Mouse (Mus musculus): ENCODE measurements around the gene Sympk.

The Sympk gene

GRCm38 (mm10) chr7:19007026-19007977, 16.9 kb upstream of the Sympk start:
- DNase-seq: no peak

GRCm38 (mm10) chr7:19010581-19010980, 13.6 kb upstream of the Sympk start:
- no peak for DNase-seq

- no peak for DNase-seq
Observed at GRCm38 (mm10) chr7:19012025-19012621, 12.1 kb upstream of the Sympk start.

GRCm38 (mm10) chr7:19012882-19013281, 11.3 kb upstream of the Sympk start:
- no peak for DNase-seq

GRCm38 (mm10) chr7:19014452-19014851, 9.7 kb upstream of the Sympk start:
- no peak for DNase-seq

DNA sequence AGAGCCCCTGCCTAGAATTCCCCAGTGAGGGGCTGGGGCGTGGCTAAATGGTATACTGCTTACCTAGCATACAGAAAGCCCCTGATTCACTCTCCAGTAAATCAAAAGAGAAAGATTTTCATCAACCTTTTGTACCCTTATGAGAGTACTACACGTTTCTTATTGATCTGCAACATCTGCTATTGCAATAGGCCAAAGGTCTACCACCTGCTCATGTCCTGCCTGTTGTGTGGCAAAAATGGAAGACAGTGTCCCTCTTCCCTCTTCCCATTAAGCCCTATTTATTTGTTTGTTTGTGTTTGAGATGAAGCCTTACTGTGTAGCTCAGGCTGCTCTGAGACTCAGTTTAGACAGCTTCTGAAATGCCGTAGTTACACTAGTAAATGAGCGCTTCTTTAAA, 8.1 kb upstream of the Sympk start:
- DNase-seq: no peak

DNA sequence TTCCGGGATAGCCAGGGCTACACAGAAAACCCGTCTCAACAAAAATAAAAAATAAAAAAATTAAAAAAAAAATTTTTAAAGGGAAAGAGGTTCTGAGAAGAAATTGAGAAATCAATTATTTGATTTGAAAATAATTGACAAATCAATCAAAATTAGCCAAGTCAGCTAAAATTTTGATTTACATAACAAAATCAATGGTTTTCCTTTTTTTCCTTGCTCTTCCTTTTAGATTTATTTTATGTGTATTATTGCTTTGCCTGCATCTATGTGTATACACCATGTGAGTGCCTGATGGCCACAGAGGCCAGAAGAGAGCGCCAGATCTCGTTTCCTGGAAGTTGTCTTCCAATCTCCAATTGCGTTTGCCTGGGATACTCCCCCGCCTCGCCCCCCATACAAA, 6.3 kb upstream of the Sympk start:
- no peak for DNase-seq

GRCm38 (mm10) chr7:19021048-19021447, 3.1 kb upstream of the Sympk start:
- no peak for DNase-seq

- DNase-seq: no peak
Observed at GRCm38 (mm10) chr7:19022189-19022958, 1.8 kb upstream of the Sympk start.

GRCm38 (mm10) chr7:19023357-19023814, 791 bp upstream of the Sympk start, which contains the start of gene Foxa3:
TSS of gene Foxa3 (minus strand) at chr7:19023538.
- DNase-seq: no peak

GRCm38 (mm10) chr7:19024581-19025255, 541 bp downstream of the Sympk start:
- no peak for DNase-seq

GRCm38 (mm10) chr7:19028067-19028466, 3.9 kb downstream of the Sympk start:
- no peak for DNase-seq

DNA sequence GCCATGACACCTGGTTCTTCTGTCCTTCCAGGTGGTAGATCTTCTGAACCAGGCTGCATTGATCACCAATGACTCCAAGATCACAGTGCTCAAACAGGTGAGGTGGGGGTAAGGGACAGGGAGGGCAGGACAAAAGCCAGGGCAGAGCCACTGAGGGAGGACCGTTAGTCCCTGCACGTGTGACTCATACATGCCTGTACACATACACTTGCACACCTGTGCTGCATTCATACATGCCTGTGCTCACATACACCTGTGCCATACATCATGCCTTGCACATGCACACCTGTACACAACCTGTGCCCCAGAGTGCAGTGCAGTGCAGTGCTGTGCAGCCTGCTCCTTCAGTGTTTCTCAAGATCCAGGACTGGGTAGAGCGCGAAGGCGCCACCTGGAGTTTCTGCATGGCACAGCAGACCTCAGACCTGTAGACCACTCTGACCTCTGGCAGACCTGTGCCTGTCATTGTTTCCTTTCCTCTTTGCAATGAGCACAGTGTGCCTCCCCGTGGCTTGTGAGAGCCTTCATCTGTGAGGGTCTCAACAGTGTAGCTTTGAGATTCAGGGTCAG, 5.0 kb downstream of the Sympk start:
- no peak for DNase-seq

DNA sequence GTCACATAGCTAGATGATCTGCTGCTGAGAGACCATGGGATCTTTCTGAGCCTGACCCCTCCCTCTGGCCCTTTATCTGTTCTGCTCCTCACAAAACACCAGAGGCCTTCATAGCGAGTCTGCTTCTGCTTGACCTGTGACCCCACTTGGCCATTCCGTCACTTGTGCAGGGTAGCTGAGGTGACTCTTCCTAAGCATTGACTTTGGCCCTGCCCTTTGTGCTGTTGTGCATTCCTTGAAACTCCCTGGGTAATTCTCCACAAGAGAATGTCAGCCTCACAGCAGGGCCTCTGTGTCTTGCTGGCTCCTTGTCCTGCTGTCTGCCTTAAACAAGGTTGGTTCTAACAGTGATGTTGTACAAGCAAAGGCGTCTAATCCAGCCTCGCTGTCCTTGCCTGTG, 7.5 kb downstream of the Sympk start:
- no peak for DNase-seq

GRCm38 (mm10) chr7:19044616-19045015, 20.4 kb downstream of the Sympk start:
- no peak for DNase-seq

DNA sequence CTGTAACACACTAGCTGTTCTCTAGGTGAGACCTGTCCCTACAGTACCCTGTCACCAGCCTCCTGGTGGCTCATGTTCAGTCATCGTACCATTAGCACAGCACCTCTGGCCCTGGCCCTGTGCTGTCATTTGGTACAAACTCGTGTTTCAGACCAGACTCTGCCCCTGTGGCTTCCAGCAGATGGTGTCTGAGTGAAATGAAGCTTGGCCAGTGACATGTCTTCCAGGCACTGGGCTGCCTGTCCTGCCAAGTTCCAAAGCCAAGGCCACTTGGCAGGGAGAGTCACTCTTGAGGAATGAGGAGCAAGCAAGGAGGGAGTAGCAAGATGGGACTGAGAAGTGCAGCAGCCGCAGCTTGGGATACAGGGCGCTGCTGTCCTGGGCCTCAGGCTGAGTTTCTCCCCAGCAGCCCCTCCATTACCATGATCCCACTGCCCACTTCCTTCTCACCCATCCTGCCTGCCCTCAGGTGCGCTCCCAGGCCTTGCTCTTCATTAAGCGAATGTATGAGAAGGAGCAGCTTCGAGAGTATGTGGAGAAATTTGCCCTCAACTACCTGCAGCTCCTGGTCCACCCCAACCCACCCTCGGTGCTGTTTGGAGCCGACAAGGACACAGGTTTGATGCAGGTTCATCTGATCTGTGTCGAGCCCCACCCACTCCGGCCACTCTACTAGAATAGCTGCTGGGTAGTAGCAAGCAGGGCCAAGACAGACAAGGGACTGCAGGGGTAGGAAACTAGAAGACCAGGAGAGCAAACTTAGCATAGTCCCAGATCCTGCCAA, 22.3 kb downstream of the Sympk start:
- DNase-seq: no peak

GRCm38 (mm10) chr7:19048006-19048527, 23.9 kb downstream of the Sympk start:
- no peak for DNase-seq

DNA sequence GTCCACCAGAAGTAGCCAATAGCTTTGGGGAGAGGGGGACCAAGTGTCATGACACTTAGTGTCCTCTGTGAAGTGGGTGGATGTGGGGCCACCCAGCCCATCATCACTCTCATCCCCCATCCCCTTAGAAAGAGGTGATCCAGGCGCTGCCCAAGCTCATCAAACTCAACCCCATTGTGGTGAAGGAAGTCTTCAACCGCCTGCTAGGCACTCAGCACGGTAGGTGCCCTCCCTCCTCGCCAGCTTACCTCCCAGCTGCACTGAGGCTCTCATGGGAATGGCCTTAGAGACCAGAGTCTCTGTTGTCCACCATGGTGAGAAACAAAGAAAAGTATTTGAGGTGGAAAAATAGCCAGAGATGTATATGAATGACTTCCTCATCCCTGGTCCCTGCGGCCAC, 25.1 kb downstream of the Sympk start:
- DNase-seq: no peak

- no peak for DNase-seq
Observed at GRCm38 (mm10) chr7:19050172-19050571, 26.0 kb downstream of the Sympk start.

DNA sequence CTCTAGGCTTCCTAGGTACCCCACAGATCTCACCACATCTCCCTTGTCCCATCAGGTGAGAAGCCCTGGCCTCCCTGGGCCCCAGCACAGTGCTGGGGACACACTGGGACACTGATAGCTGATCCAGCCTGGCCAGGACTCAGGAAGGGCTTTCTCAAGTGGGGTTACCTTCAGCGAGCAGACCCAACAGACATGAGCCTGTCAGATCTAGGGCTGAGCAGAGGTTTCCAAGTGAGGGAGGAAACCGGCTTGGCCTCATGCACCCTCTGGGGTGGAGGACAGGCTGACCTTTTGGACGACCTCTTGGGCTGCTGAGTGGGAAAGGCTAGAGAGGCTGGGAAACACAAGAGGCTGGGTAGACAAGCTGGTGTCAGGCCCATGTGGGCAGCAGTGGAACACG, 27.0 kb downstream of the Sympk start:
- no peak for DNase-seq

Measured in layer of hippocampus, adult 9-11 months (tissue).